Mouse (Mus musculus) embryonic fibroblast, embryonic 13.5 days (primary cell): ENCODE results near the gene Gpsm2.
"Not testable (repeated sequence)": the region's sequence is repeated elsewhere in the genome, so short reads cannot be mapped to it uniquely, and the experiment has no call there.

Experiments
- CTCF ChIP-seq: IDR thresholded peaks from 2 replicates; pipeline ENCODE4 v1.5.1; 2011; ENCODE audit warnings: mild to moderate bottlenecking, control low read depth, low read length, moderate library complexity, borderline replicate concordance; ENCODE audit not compliant: insufficient read depth
- POLR2A ChIP-seq: IDR thresholded peaks from 2 replicates; pipeline ENCODE4 v1.6.1; 2011; ENCODE audit warnings: low read depth, mild to moderate bottlenecking, control low read depth, low read length, moderate library complexity

GRCm38 (mm10) chr3:108683597-108683996, 38.5 kb downstream of the Gpsm2 start:
- not testable (repeated sequence) for TF ChIP-seq POLR2A, CTCF
